Mouse (Mus musculus): ENCODE measurements at regions not wholly inside any gene's neighbourhood (a gene's known extent, or its start where the extent isn't known, plus 50 kb on each side); places are given as distances from the start of the nearest gene placed in this dataset.

GRCm38 (mm10) chr12:12787161-12787560 is 154.6 kb downstream of the Mycn start:
- no peak for ATAC-seq (replicated peaks; ENCODE audit: insufficient number of reproducible peaks, low FRiP score, low TSS enrichment)
- WGBS (ENCODE audit: insufficient replicate concordance), result 46% methylated on average over 4 of the region's 4 CpGs

GRCm38 (mm10) chr12:12783699-12784605 is 157.8 kb downstream of the Mycn start:
- H3K4me3 ChIP-seq (ENCODE audit: low read depth, low read length), result no peak overlapping the region
- H3K4me1 ChIP-seq (ENCODE audit: control insufficient read depth, insufficient read depth, low read length), result peaks cover 13% of the 10 kb centered on the region
- no peaks in the 10 kb centered on the region for H3K9me3 ChIP-seq (replicated peaks; ENCODE audit: control insufficient read depth, low read length)
- H3K9ac ChIP-seq (ENCODE audit: low read depth, low read length), result no peak overlapping the region
- no peak overlapping the region for H3K27ac ChIP-seq (ENCODE audit: low read depth, low read length)
- H3K27me3 ChIP-seq (ENCODE audit: control insufficient read depth, insufficient read depth, low read length), result 0 out of 2 replicates have a peak, but pooled peaks cover 2% of the 10 kb centered on the region
- H3K4me2 ChIP-seq, result no peak overlapping the region
- H3K36me3 ChIP-seq (ENCODE audit: control insufficient read depth, insufficient read depth, low read length), result no peaks in the 10 kb centered on the region
- WGBS (ENCODE audit: insufficient replicate concordance), result 50% methylated on average over 11 of the region's 11 CpGs
- ATAC-seq (replicated peaks; ENCODE audit: insufficient number of reproducible peaks, low FRiP score, low TSS enrichment), result no peak

More at GRCm38 (mm10) chr12:12787161-12787560, 154.6 kb downstream of the Mycn start:
- no peaks in the 10 kb centered on the region for H3K36me3 ChIP-seq (ENCODE audit: control insufficient read depth, insufficient read depth, low read length)
- no peak overlapping the region for H3K27ac ChIP-seq (ENCODE audit: low read depth, low read length)
- H3K9me3 ChIP-seq (replicated peaks; ENCODE audit: control insufficient read depth, low read length), result no peaks in the 10 kb centered on the region
- H3K27me3 ChIP-seq (ENCODE audit: control insufficient read depth, insufficient read depth, low read length), result 0 out of 2 replicates have a peak, but pooled peaks cover 2% of the 10 kb centered on the region
- H3K4me1 ChIP-seq (ENCODE audit: control insufficient read depth, insufficient read depth, low read length), result peaks cover 18% of the 10 kb centered on the region
- H3K9ac ChIP-seq (ENCODE audit: low read depth, low read length), result no peak overlapping the region
- H3K4me2 ChIP-seq, result no peak overlapping the region
- H3K4me3 ChIP-seq (ENCODE audit: low read depth, low read length), result no peak overlapping the region

GRCm38 (mm10) chr12:12781526-12781925 is 160.2 kb downstream of the Mycn start:
- no peaks in the 10 kb centered on the region for H3K9me3 ChIP-seq (replicated peaks; ENCODE audit: control insufficient read depth, low read length)
- WGBS (ENCODE audit: insufficient replicate concordance), result 92% methylated on average over 5 of the region's 5 CpGs
- no peak for ATAC-seq (replicated peaks; ENCODE audit: insufficient number of reproducible peaks, low FRiP score, low TSS enrichment)

GRCm38 (mm10) chr12:12778563-12779256 is 163.0 kb downstream of the Mycn start:
- no peak for ATAC-seq (replicated peaks; ENCODE audit: insufficient number of reproducible peaks, low FRiP score, low TSS enrichment)
- WGBS (ENCODE audit: insufficient replicate concordance), result 11% methylated on average over 4 of the region's 4 CpGs
- Histone ChIP-seq H3K4me3 (ENCODE audit: low read depth, low read length) (no peak overlapping the region), H3K27me3 (ENCODE audit: control insufficient read depth, insufficient read depth, low read length) (no peaks in the 10 kb centered on the region), H3K4me2 (no peak overlapping the region), H3K9me3 (replicated peaks; ENCODE audit: control insufficient read depth, low read length) (no peaks in the 10 kb centered on the region), H3K9ac (ENCODE audit: low read depth, low read length) (no peak overlapping the region), H3K36me3 (ENCODE audit: control insufficient read depth, insufficient read depth, low read length) (no peaks in the 10 kb centered on the region), H3K4me1 (ENCODE audit: control insufficient read depth, insufficient read depth, low read length) (no peaks in the 10 kb centered on the region), H3K27ac (ENCODE audit: low read depth, low read length) (no peak overlapping the region)

More at GRCm38 (mm10) chr12:12781526-12781925, 160.2 kb downstream of the Mycn start:
- Histone ChIP-seq H3K4me2 (no peak overlapping the region), H3K36me3 (ENCODE audit: control insufficient read depth, insufficient read depth, low read length) (no peaks in the 10 kb centered on the region), H3K4me3 (ENCODE audit: low read depth, low read length) (no peak overlapping the region), H3K9ac (ENCODE audit: low read depth, low read length) (no peak overlapping the region), H3K4me1 (ENCODE audit: control insufficient read depth, insufficient read depth, low read length) (no peaks in the 10 kb centered on the region), H3K27me3 (ENCODE audit: control insufficient read depth, insufficient read depth, low read length) (0 out of 2 replicates have a peak, but pooled peaks cover 2% of the 10 kb centered on the region), H3K27ac (ENCODE audit: low read depth, low read length) (no peak overlapping the region)

DNA sequence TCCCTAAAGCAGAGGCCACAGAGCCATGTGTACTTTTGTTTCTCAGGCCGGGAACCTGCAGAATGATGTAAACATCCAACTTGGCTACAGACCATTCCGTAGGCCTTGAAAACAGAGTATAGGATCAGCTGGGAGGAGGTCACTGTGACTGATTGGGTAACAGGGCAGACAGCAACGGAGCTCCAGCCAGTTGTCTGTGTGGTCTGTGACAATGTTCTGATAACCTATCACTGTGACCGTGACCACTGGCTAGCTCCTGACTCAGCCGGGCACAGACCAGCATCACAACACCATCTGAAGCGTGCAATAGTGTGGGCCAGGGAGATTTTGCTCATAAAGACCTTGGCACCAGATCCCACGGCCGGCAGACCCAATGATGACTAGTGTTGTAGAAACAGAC is 164.3 kb downstream of the Mycn start:
- no peak overlapping the region for H3K4me3 ChIP-seq (ENCODE audit: low read depth, low read length)
- H3K27ac ChIP-seq (ENCODE audit: low read depth, low read length), result no peak overlapping the region
- no peak overlapping the region for H3K9ac ChIP-seq (ENCODE audit: low read depth, low read length)
- no peaks in the 10 kb centered on the region for H3K27me3 ChIP-seq (ENCODE audit: control insufficient read depth, insufficient read depth, low read length)
- no peak overlapping the region for H3K4me2 ChIP-seq
- no peaks in the 10 kb centered on the region for H3K4me1 ChIP-seq (ENCODE audit: control insufficient read depth, insufficient read depth, low read length)
- H3K9me3 ChIP-seq (replicated peaks; ENCODE audit: control insufficient read depth, low read length), result no peaks in the 10 kb centered on the region
- no peak for ATAC-seq (replicated peaks; ENCODE audit: insufficient number of reproducible peaks, low FRiP score, low TSS enrichment)
- 59% methylated on average over 8 of the region's 8 CpGs for WGBS (ENCODE audit: insufficient replicate concordance)
- H3K36me3 ChIP-seq (ENCODE audit: control insufficient read depth, insufficient read depth, low read length), result no peaks in the 10 kb centered on the region

- Histone ChIP-seq H3K4me1 (ENCODE audit: control insufficient read depth, insufficient read depth, low read length) (no peaks in the 10 kb centered on the region), H3K4me2 (no peak overlapping the region), H3K9ac (ENCODE audit: low read depth, low read length) (no peak overlapping the region), H3K4me3 (ENCODE audit: low read depth, low read length) (no peak overlapping the region), H3K9me3 (replicated peaks; ENCODE audit: control insufficient read depth, low read length) (no peaks in the 10 kb centered on the region), H3K27ac (ENCODE audit: low read depth, low read length) (no peak overlapping the region), H3K27me3 (ENCODE audit: control insufficient read depth, insufficient read depth, low read length) (no peaks in the 10 kb centered on the region), H3K36me3 (ENCODE audit: control insufficient read depth, insufficient read depth, low read length) (no peaks in the 10 kb centered on the region)
- ATAC-seq (replicated peaks; ENCODE audit: insufficient number of reproducible peaks, low FRiP score, low TSS enrichment), result no peak
- WGBS (ENCODE audit: insufficient replicate concordance), result 76% methylated on average over 6 of the region's 6 CpGs
Observed at GRCm38 (mm10) chr12:12776783-12777182, 164.9 kb downstream of the Mycn start.

DNA sequence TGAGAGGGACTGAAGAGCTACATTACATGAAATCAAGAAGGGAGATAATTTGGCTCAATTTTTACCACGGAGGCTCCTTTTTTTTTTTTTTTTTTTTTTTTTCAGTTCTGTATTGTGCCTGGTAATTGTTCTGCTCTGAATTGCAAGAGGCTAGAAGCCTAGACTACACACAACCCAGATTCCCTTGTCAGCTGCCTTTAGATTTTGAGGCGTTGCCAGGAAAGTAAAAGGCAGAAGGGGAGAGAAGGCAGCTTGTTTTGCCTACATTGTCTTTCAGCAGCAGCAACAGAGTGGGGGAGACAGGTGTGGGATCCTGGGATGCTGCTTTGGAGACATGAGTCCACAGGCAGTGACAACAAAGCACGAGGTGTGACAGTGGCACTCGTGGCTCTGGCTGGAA is 170.7 kb downstream of the Mycn start:
- ATAC-seq (replicated peaks; ENCODE audit: insufficient number of reproducible peaks, low FRiP score, low TSS enrichment), result no peak
- Histone ChIP-seq H3K9me3 (replicated peaks; ENCODE audit: control insufficient read depth, low read length) (no peaks in the 10 kb centered on the region), H3K36me3 (ENCODE audit: control insufficient read depth, insufficient read depth, low read length) (no peaks in the 10 kb centered on the region), H3K4me3 (ENCODE audit: low read depth, low read length) (no peak overlapping the region), H3K4me2 (no peak overlapping the region), H3K27ac (ENCODE audit: low read depth, low read length) (no peak overlapping the region), H3K4me1 (ENCODE audit: control insufficient read depth, insufficient read depth, low read length) (0 out of 2 replicates have a peak, but pooled peaks cover 4% of the 10 kb centered on the region), H3K9ac (ENCODE audit: low read depth, low read length) (no peak overlapping the region), H3K27me3 (ENCODE audit: control insufficient read depth, insufficient read depth, low read length) (no peaks in the 10 kb centered on the region)
- 74% methylated on average over 4 of the region's 4 CpGs for WGBS (ENCODE audit: insufficient replicate concordance)

DNA sequence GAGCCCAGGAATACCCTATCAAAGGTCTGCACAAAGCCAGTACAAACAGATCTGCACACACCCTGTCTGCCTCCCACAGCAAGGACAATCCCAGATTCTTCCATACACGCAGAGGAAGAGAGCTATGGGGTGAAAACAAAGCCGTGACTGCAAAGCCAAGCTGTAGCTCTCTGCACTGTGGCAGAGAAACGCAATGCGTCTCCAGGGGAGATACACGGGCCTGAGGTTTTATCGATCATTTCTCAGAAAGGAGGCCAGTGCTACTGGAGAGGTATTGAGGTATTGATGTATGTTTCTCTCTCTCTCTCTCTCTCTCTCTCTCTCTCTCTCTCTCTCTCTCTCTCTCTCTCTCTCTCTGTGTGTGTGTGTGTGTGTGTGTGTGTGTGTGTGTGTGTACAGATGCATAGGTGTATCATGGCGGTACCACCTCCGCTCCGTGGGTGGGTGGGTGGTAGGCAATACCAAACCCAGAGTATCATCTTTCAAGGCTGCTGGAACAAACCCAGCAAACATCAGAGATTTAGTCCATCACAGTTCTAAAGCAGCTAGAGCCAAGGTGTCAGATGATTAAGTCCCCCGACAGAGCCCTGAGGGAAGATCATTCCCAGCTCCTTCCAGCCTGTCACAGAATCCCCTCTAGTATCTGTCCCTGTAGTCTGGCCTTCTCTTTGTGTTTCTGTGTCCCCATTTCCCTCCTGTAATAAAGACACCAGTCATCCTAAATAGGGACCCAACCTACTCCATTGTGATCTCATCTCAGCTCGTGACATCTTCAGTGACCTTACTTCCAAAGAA is 175.0 kb downstream of the Mycn start:
- Histone ChIP-seq H3K4me3 (ENCODE audit: low read depth, low read length) (no peak overlapping the region), H3K36me3 (ENCODE audit: control insufficient read depth, insufficient read depth, low read length) (no peaks in the 10 kb centered on the region), H3K27me3 (ENCODE audit: control insufficient read depth, insufficient read depth, low read length) (no peaks in the 10 kb centered on the region), H3K4me2 (no peak overlapping the region), H3K9me3 (replicated peaks; ENCODE audit: control insufficient read depth, low read length) (no peaks in the 10 kb centered on the region), H3K9ac (ENCODE audit: low read depth, low read length) (no peak overlapping the region), H3K4me1 (ENCODE audit: control insufficient read depth, insufficient read depth, low read length) (0 out of 2 replicates have a peak, but pooled peaks cover 4% of the 10 kb centered on the region), H3K27ac (ENCODE audit: low read depth, low read length) (no peak overlapping the region)
- 66% methylated on average over 11 of the region's 11 CpGs for WGBS (ENCODE audit: insufficient replicate concordance)
- no peak for ATAC-seq (replicated peaks; ENCODE audit: insufficient number of reproducible peaks, low FRiP score, low TSS enrichment)
